Mouse (Mus musculus): ENCODE measurements around the gene Cryz.

- TF ChIP-seq POLR2A (IDR thresholded peaks at IDR 0.05; ENCODE audit: low read depth, low read length) (no peak), CTCF (IDR thresholded peaks at IDR 0.05; ENCODE audit: borderline replicate concordance, insufficient read depth, low read length) (peak; percentile 88)
Observed at GRCm38 (mm10) chr3:154652581-154653420, 56.3 kb downstream of the Cryz start.

All from embryonic fibroblast, embryonic 13.5 days (primary cell).